Mouse (Mus musculus): ENCODE data around the gene Palm2. TPM values are rescaled to one million over a fixed set of nuclear protein-coding genes. Genes with fewer than 3 reads are reported as not detected.

Gene Palm2
- polyA plus RNA-seq, 1 experiment = 0.05 TPM

GRCm38 (mm10) chr4:57694356-57695136, 260.5 kb downstream of the Palm2 start:
- Histone ChIP-seq H3K27ac (ENCODE audit: insufficient read depth, low read depth, low read length) (no peak overlapping the region), H3K4me1 (ENCODE audit: control insufficient read depth, insufficient read depth, low read length) (no peaks in the 10 kb centered on the region), H3K27me3 (replicated peaks; ENCODE audit: control insufficient read depth, insufficient read depth, low read length) (no peaks in the 10 kb centered on the region), H3K36me3 (ENCODE audit: control insufficient read depth, insufficient read depth, low read length) (no peaks in the 10 kb centered on the region), H3K4me3 (ENCODE audit: insufficient read depth, low read depth, low read length) (no peak overlapping the region)
- no peak for DNase-seq
- TF ChIP-seq POLR2A (IDR thresholded peaks at IDR 0.05; ENCODE audit: low read depth, low read length) (no peak), CTCF (conservative IDR thresholded peaks at IDR 0.05; ENCODE audit: insufficient read depth, insufficient read length, low read depth, low read length) (no peak)
- WGBS = 74% methylated on average over 5 of the region's 5 CpGs

- no peak for TF ChIP-seq POLR2A (IDR thresholded peaks at IDR 0.05; ENCODE audit: low read depth, low read length)
- TF ChIP-seq CTCF (conservative IDR thresholded peaks at IDR 0.05; ENCODE audit: insufficient read depth, insufficient read length, low read depth, low read length) = no peak
- Histone ChIP-seq H3K27me3 (replicated peaks; ENCODE audit: control insufficient read depth, insufficient read depth, low read length) (no peaks in the 10 kb centered on the region), H3K4me1 (ENCODE audit: control insufficient read depth, insufficient read depth, low read length) (no peaks in the 10 kb centered on the region), H3K27ac (ENCODE audit: insufficient read depth, low read depth, low read length) (no peak overlapping the region), H3K36me3 (ENCODE audit: control insufficient read depth, insufficient read depth, low read length) (no peaks in the 10 kb centered on the region), H3K4me3 (ENCODE audit: insufficient read depth, low read depth, low read length) (no peak overlapping the region)
- 97% methylated on average over 11 of the region's 11 CpGs for WGBS
- DNase-seq = no peak
Observed at GRCm38 (mm10) chr4:57696955-57697354, 262.9 kb downstream of the Palm2 start.

- Histone ChIP-seq H3K27ac (ENCODE audit: insufficient read depth, low read depth, low read length) (no peak overlapping the region), H3K36me3 (ENCODE audit: control insufficient read depth, insufficient read depth, low read length) (no peaks in the 10 kb centered on the region), H3K4me1 (ENCODE audit: control insufficient read depth, insufficient read depth, low read length) (no peaks in the 10 kb centered on the region), H3K4me3 (ENCODE audit: insufficient read depth, low read depth, low read length) (no peak overlapping the region), H3K27me3 (replicated peaks; ENCODE audit: control insufficient read depth, insufficient read depth, low read length) (no peaks in the 10 kb centered on the region)
- TF ChIP-seq CTCF (conservative IDR thresholded peaks at IDR 0.05; ENCODE audit: insufficient read depth, insufficient read length, low read depth, low read length) = no peak
- TF ChIP-seq POLR2A (IDR thresholded peaks at IDR 0.05; ENCODE audit: low read depth, low read length) = no peak
- no peak for DNase-seq
- WGBS = 92% methylated on average over 12 of the region's 12 CpGs
Observed at GRCm38 (mm10) chr4:57697918-57698611, 264.0 kb downstream of the Palm2 start.

GRCm38 (mm10) chr4:57701576-57701975, 267.5 kb downstream of the Palm2 start:
- no peaks in the 10 kb centered on the region for H3K36me3 ChIP-seq (ENCODE audit: control insufficient read depth, insufficient read depth, low read length)
- no peak overlapping the region for H3K27ac ChIP-seq (ENCODE audit: insufficient read depth, low read depth, low read length)
- 87% methylated on average over 5 of the region's 5 CpGs for WGBS
- TF ChIP-seq CTCF (conservative IDR thresholded peaks at IDR 0.05; ENCODE audit: insufficient read depth, insufficient read length, low read depth, low read length) = no peak
- no peak for TF ChIP-seq POLR2A (IDR thresholded peaks at IDR 0.05; ENCODE audit: low read depth, low read length)
- DNase-seq = no peak
- H3K27me3 ChIP-seq (replicated peaks; ENCODE audit: control insufficient read depth, insufficient read depth, low read length) = no peaks in the 10 kb centered on the region
- H3K4me3 ChIP-seq (ENCODE audit: insufficient read depth, low read depth, low read length) = no peak overlapping the region
- H3K4me1 ChIP-seq (ENCODE audit: control insufficient read depth, insufficient read depth, low read length) = no peaks in the 10 kb centered on the region

GRCm38 (mm10) chr4:57703574-57704470, 269.8 kb downstream of the Palm2 start:
- DNase-seq = no peak
- H3K4me1 ChIP-seq (ENCODE audit: control insufficient read depth, insufficient read depth, low read length) = no peaks in the 10 kb centered on the region
- H3K27me3 ChIP-seq (replicated peaks; ENCODE audit: control insufficient read depth, insufficient read depth, low read length) = no peaks in the 10 kb centered on the region
- TF ChIP-seq CTCF (conservative IDR thresholded peaks at IDR 0.05; ENCODE audit: insufficient read depth, insufficient read length, low read depth, low read length) (no peak), POLR2A (IDR thresholded peaks at IDR 0.05; ENCODE audit: low read depth, low read length) (no peak)
- no peak overlapping the region for H3K4me3 ChIP-seq (ENCODE audit: insufficient read depth, low read depth, low read length)
- no peak overlapping the region; the same call in 1 of the 2 replicates for H3K27ac ChIP-seq (ENCODE audit: insufficient read depth, low read depth, low read length)
- WGBS = 61% methylated on average over 11 of the region's 11 CpGs
- H3K36me3 ChIP-seq (ENCODE audit: control insufficient read depth, insufficient read depth, low read length) = no peaks in the 10 kb centered on the region

GRCm38 (mm10) chr4:57704575-57704974, 270.5 kb downstream of the Palm2 start:
- Histone ChIP-seq H3K36me3 (ENCODE audit: control insufficient read depth, insufficient read depth, low read length) (no peaks in the 10 kb centered on the region), H3K4me3 (ENCODE audit: insufficient read depth, low read depth, low read length) (no peak overlapping the region), H3K27me3 (replicated peaks; ENCODE audit: control insufficient read depth, insufficient read depth, low read length) (no peaks in the 10 kb centered on the region), H3K4me1 (ENCODE audit: control insufficient read depth, insufficient read depth, low read length) (no peaks in the 10 kb centered on the region), H3K27ac (ENCODE audit: insufficient read depth, low read depth, low read length) (no peak overlapping the region)
- 92% methylated on average over 7 of the region's 7 CpGs for WGBS
- DNase-seq = no peak
- TF ChIP-seq POLR2A (IDR thresholded peaks at IDR 0.05; ENCODE audit: low read depth, low read length) (no peak), CTCF (conservative IDR thresholded peaks at IDR 0.05; ENCODE audit: insufficient read depth, insufficient read length, low read depth, low read length) (no peak)
